Mouse (Mus musculus) forebrain, embryonic 13.5 days (tissue): ENCODE measurements around the gene Nhlrc4. TPM values are rescaled to one million over a fixed set of nuclear protein-coding genes. Genes with fewer than 3 reads are reported as not detected.

Experiments
- ATAC-seq: fragments of 200-750 bp; cut with Nextera tagmentation; 2 replicates; pipeline ENCODE4 v1.8.0; 2017
- H3K27ac ChIP-seq: fragments of 300-500 bp; sonication (generic); 2 replicates; pipeline ENCODE4 v1.5.1; 2015; ENCODE audit warnings: inconsistent platforms, mild to moderate bottlenecking, moderate library complexity
- H3K27me3 ChIP-seq: fragments of 300-500 bp; sonication (generic); 2 replicates; pipeline ENCODE4 v1.6.1; 2015; ENCODE audit warnings: mild to moderate bottlenecking, inconsistent platforms
- H3K36me3 ChIP-seq: fragments of 300-500 bp; sonication (generic); 2 replicates; pipeline ENCODE4 v1.6.1; 2015; ENCODE audit warnings: mild to moderate bottlenecking, inconsistent platforms; ENCODE audit not compliant: poor library complexity, severe bottlenecking
- H3K4me1 ChIP-seq: fragments of 300-500 bp; sonication (generic); 2 replicates; pipeline ENCODE4 v1.6.1; 2015; ENCODE audit warnings: inconsistent platforms
- H3K4me2 ChIP-seq: fragments of 300-500 bp; sonication (generic); 2 replicates; pipeline ENCODE4 v1.6.1; 2015; ENCODE audit warnings: inconsistent platforms, mild to moderate bottlenecking, moderate library complexity
- H3K4me3 ChIP-seq: fragments of 300-500 bp; sonication (generic); 2 replicates; pipeline ENCODE4 v1.5.1; 2015; ENCODE audit warnings: mild to moderate bottlenecking, inconsistent platforms
- H3K9ac ChIP-seq: fragments of 300-500 bp; sonication (generic); 2 replicates; pipeline ENCODE4 v1.6.1; 2015; ENCODE audit warnings: mild to moderate bottlenecking, inconsistent platforms
- H3K9me3 ChIP-seq: fragments of 300-500 bp; sonication (generic); replicated peaks from 2 replicates; pipeline ENCODE4 v1.6.1; 2016; ENCODE audit warnings: inconsistent platforms
- WGBS: fragments of 180-500 bp; shearing (Covaris S2); methylation state at CpG from one replicate; pipeline ENCODE4 v1.1.7; 2015; 5-methylcytosine and 5-hydroxymethylcytosine counted together
- polyA plus RNA-seq: library from polyadenylated mRNA; unstranded; fragments of >200 nt; fragmentation: Nextera tagmentation; extraction: Ambion mirVana; gene quantifications from 2 replicates; pipeline ENCODE4 v1.2.1, GENCODE M21; 2015

Gene Nhlrc4
- polyA plus RNA-seq, 1 experiment from 2014 or later: not detected

DNA sequence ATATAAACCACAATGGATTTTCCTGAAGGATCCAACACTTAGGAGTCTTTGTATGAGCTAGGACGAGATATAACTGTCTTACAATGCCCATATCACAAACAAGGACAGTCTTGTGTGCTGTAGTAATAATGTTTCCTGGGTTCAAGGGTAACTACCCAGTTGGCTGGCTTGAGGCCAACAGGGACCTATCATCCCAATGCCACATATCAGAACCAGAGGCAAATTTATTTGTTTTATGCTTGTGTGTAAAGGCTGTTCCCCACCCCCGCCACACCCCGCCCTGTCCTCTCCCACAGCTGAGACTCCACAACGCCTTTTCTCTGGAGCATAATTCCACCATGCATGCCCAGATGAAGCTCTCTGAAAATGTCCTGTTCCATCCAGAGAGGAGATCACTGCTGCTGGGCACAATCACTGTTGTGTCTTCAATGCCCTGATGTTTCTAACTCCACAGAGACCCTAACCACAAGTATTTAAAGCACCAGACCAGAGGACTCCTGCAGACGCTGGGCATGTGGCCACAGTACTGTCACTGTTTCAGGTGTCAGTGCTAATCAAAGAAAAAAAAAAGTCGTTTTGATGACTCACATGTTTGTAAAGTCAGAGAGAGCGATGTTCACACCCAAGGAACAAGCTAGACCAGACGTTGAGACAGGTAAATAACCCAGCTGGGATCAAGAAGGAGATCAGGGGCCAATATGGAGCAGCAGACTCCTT, 27.7 kb downstream of the Nhlrc4 start:
- 88% methylated on average over 8 of the region's 8 CpGs for WGBS
- no peak for ATAC-seq
- H3K27ac ChIP-seq: no peak overlapping the region
- H3K4me1 ChIP-seq: peaks cover 37% of the 10 kb centered on the region
- peaks cover 16% of the 10 kb centered on the region for H3K36me3 ChIP-seq
- H3K27me3 ChIP-seq: no peaks in the 10 kb centered on the region
- 0 out of 2 replicates have a peak overlapping the region, but pooled peaks have one; percentile 95 for H3K9ac ChIP-seq
- no peak overlapping the region for H3K4me3 ChIP-seq
- peak overlapping the region; percentile 92; the same call in 1 of the 2 replicates for H3K4me2 ChIP-seq
- no peaks in the 10 kb centered on the region for H3K9me3 ChIP-seq

DNA sequence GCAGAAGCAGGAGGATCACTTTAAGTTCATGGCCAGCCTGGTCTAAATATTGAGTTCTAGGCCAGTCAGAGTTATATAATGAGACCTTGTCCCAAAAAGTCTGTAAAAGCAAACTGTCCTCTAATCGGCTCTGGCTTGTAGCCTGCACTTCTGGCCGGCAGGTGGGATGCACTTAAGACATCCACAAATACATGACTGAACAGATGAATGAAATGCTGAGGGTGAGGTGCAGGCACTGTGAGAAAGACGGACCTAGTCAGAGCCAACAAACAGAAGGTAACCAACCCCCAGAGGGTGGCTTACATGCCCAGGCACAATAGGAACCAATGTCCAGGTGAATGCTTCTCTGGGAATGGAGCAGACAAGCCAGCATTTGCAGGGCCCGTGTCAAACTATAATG, 30.5 kb downstream of the Nhlrc4 start:
- Histone ChIP-seq H3K9me3 (no peaks in the 10 kb centered on the region), H3K27ac (no peak overlapping the region), H3K4me3 (no peak overlapping the region), H3K27me3 (no peaks in the 10 kb centered on the region), H3K4me1 (peaks cover 32% of the 10 kb centered on the region), H3K9ac (no peak overlapping the region), H3K36me3 (peaks cover 16% of the 10 kb centered on the region), H3K4me2 (no peak overlapping the region)
- 86% methylated on average over 4 of the region's 4 CpGs for WGBS
- no peak for ATAC-seq

DNA sequence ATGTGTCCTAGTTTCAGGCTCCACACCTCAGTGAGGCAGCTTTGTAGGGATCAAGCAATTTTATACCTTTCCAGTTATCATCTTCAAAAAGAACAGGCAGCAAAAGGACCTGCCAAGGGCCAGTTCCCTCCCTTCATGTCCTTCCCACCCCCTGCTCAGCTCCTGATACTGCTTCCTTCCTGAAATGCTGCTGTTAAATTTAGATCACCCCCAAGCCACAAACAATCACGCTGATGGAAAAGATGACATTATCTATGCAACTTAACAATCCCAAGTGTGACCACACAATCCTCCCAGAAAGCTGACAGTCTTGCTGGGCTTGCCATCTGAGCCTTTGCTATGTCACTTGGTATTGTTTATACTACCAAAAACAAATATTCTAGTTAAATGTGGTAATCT, 30.9 kb downstream of the Nhlrc4 start:
- H3K27me3 ChIP-seq: no peaks in the 10 kb centered on the region
- H3K4me3 ChIP-seq: no peak overlapping the region
- H3K9me3 ChIP-seq: no peaks in the 10 kb centered on the region
- H3K36me3 ChIP-seq: peaks cover 16% of the 10 kb centered on the region
- H3K9ac ChIP-seq: no peak overlapping the region
- H3K4me2 ChIP-seq: no peak overlapping the region
- no peak overlapping the region for H3K27ac ChIP-seq
- ATAC-seq: no peak
- H3K4me1 ChIP-seq: peaks cover 30% of the 10 kb centered on the region
- WGBS: 97% methylated on average over 1 of the region's 1 CpGs

DNA sequence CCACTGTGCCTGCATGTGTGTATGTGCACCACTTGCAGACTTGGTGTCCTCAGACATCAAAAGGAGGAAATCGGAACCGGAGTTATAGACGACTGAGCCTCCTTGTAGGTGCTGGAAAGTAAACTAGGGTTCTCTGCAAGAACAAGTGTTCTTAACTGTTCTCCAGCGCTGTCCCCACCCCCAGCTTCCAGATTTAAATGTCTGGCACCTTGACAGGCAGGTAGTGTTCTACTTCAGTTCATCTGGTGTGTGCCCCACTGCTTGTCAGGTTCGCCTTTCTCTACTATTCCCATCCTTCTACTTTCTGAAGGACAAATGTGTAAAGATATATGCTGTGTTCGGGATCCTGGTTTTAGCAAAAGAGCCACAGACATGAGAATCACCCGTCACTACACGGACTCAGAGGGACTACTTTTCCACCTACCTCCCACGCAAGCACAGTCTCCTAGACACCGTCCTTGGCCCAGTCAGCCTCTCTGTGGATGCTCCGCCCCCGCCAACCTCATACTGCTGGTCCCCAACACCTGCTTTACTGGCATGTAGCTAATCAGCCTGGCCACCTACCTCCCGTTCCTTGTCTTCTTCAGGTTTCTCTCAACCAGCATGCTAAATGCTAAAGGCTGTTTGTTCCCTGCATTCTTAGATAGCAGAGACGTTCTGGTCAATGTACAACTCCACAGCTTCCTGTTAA, 31.4 kb downstream of the Nhlrc4 start:
- WGBS: 92% methylated on average over 14 of the region's 14 CpGs
- no peak overlapping the region for H3K9ac ChIP-seq
- no peaks in the 10 kb centered on the region for H3K9me3 ChIP-seq
- H3K4me1 ChIP-seq: peaks cover 25% of the 10 kb centered on the region
- H3K4me2 ChIP-seq: no peak overlapping the region
- no peak overlapping the region for H3K27ac ChIP-seq
- ATAC-seq: no peak
- peaks cover 16% of the 10 kb centered on the region for H3K36me3 ChIP-seq
- no peak overlapping the region for H3K4me3 ChIP-seq
- no peaks in the 10 kb centered on the region for H3K27me3 ChIP-seq

DNA sequence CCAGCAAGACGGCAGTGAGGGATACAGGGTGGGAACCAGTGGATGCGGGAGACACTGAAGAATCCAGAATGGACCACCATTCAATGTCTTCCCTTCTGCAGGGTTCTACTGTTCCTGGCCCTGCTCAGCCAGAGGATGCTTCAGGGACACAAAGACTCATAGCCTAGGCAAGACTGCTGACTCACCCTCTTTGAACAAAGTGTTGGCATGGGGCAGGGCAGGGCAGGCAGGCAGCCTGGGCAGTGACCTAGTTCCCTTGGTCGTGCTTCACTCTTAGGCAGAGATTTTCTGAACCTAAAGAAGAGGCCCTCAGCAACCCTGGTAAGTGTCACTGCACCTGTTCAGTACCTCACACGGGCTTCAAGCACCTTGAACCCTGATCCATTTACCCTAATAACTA, 32.9 kb downstream of the Nhlrc4 start:
- peaks cover 4% of the 10 kb centered on the region; the same call in 1 of the 2 replicates for H3K36me3 ChIP-seq
- WGBS: 87% methylated on average over 4 of the region's 4 CpGs
- ATAC-seq: no peak
- no peak overlapping the region for H3K4me2 ChIP-seq
- H3K4me1 ChIP-seq: 0 out of 2 replicates have a peak, but pooled peaks cover 10% of the 10 kb centered on the region
- no peak overlapping the region for H3K27ac ChIP-seq
- H3K9me3 ChIP-seq: no peaks in the 10 kb centered on the region
- H3K9ac ChIP-seq: no peak overlapping the region
- H3K27me3 ChIP-seq: no peaks in the 10 kb centered on the region
- H3K4me3 ChIP-seq: no peak overlapping the region

DNA sequence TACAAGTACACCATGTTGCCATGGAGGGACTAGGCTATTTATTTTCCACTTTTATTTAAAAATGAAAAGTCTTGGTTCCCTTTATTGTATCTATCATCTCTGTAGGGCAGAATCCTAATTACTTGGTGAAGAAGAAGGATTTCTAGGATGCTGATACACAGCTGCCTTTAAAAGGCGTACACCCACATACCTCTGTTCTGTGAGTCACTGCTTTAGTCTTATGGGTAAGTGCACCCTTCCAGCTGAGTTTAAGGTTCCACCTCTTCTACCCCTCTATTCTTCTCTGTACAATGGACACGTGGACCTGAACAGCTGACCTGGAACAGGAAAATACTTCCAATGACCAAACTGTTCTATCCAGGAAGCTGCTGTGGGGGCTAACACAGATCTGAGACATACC, 37.1 kb downstream of the Nhlrc4 start:
- Histone ChIP-seq H3K4me1 (no peaks in the 10 kb centered on the region), H3K27me3 (no peaks in the 10 kb centered on the region), H3K27ac (no peak overlapping the region), H3K9me3 (no peaks in the 10 kb centered on the region), H3K4me3 (no peak overlapping the region), H3K36me3 (peaks cover 3% of the 10 kb centered on the region; the same call in 1 of the 2 replicates), H3K4me2 (no peak overlapping the region), H3K9ac (no peak overlapping the region)
- no peak for ATAC-seq
- WGBS: 92% methylated on average over 2 of the region's 2 CpGs

DNA sequence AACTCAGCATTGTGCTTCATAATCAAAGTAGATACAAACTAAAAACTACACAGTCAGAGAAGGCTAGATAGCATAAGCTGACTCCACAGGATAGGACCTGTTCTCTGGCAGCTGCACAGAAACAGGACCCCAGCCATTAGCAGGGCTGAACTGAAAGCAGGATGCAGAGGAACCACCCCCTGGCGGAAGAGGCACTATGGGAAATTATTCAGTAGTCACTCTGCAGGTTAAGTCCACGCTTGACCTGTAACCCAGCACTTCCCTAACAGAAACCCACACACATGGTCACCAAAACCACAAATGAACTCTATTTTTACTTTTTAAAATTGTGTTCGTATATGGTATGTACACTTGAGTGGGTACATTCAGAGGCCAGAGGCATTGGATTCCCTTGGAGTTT, 41.7 kb downstream of the Nhlrc4 start:
- Histone ChIP-seq H3K9ac (no peak overlapping the region), H3K4me3 (no peak overlapping the region), H3K4me2 (no peak overlapping the region), H3K27ac (no peak overlapping the region), H3K36me3 (peaks cover 13% of the 10 kb centered on the region; the same call in 1 of the 2 replicates), H3K9me3 (no peaks in the 10 kb centered on the region), H3K4me1 (no peaks in the 10 kb centered on the region), H3K27me3 (no peaks in the 10 kb centered on the region)
- no peak for ATAC-seq
- 84% methylated on average over 3 of the region's 3 CpGs for WGBS

DNA sequence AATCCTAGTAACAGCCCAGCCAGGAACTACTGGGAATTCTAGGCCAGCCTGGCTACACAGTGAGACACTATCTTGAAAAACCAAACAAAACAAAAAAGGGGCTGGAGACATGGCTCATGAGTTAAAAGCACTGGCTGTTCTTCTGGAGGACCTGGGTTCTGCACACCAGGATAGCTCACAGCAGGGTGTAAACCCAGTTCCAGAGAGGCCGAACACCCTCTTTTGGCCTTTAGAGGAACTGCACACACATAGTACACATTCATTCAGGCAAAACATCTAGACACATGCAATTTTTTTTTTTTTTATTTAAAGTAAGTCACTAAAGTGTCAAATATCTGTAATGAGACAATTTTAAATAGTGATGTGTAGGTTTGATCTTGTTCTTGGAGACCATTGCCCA, 44.6 kb downstream of the Nhlrc4 start:
- H3K27me3 ChIP-seq: no peaks in the 10 kb centered on the region
- 93% methylated on average over 1 of the region's 1 CpGs for WGBS
- ATAC-seq: no peak
- no peak overlapping the region for H3K27ac ChIP-seq
- no peaks in the 10 kb centered on the region for H3K9me3 ChIP-seq
- no peaks in the 10 kb centered on the region for H3K4me1 ChIP-seq
- H3K4me3 ChIP-seq: no peak overlapping the region
- H3K36me3 ChIP-seq: peaks cover 10% of the 10 kb centered on the region; the same call in 1 of the 2 replicates
- no peak overlapping the region for H3K9ac ChIP-seq
- H3K4me2 ChIP-seq: no peak overlapping the region

DNA sequence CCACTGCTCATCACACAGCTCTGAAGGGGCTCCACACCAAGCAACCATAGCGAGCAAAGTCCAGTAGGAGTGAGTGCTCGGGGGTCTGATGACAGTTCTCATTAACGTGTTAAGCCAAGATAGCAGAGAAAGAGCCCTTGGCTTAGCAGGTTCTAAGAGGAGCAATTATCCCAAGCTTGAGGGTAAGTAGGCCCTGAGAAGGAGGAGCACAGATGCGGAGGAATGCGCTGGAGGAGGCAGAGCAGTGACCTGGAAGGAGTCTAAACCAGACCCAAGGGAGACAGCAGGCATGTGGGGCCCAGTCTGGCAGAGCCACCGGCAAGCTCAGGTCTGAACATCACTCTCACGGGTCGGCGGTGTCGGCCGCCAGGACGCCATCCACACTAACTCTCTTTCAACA, 48.9 kb downstream of the Nhlrc4 start:
- Histone ChIP-seq H3K9me3 (no peaks in the 10 kb centered on the region), H3K4me2 (no peak overlapping the region), H3K27me3 (no peaks in the 10 kb centered on the region), H3K27ac (no peak overlapping the region), H3K36me3 (peaks cover 9% of the 10 kb centered on the region; the same call in 1 of the 2 replicates), H3K4me3 (no peak overlapping the region), H3K9ac (0 out of 2 replicates have a peak overlapping the region, but pooled peaks have one; percentile 21), H3K4me1 (peaks cover 6% of the 10 kb centered on the region)
- no peak for ATAC-seq
- 71% methylated on average over 12 of the region's 12 CpGs for WGBS

DNA sequence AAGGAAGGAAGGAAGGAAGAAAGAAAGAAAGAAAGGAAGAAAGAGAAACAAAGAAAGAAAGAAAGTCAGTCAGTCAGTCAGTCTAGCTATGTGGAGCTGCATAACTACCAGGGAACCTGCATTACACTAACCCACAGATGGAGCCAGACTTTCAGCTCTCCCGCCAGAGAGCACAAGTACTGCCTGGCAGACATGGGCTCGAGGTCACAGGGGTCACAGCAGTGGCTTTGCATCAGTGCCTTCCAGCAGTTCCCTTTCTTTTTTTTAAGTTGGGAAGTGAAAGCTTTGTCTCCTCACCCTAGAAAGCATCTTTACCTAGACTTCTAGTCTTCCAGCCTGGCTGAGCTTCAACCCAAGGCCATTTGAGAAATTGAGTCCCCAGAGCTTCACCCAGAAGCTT, 49.3 kb downstream of the Nhlrc4 start:
- no peak for ATAC-seq
- Histone ChIP-seq H3K36me3 (peaks cover 4% of the 10 kb centered on the region; the same call in 1 of the 2 replicates), H3K27ac (no peak overlapping the region), H3K4me1 (peaks cover 6% of the 10 kb centered on the region), H3K4me2 (no peak overlapping the region), H3K9ac (no peak overlapping the region), H3K27me3 (no peaks in the 10 kb centered on the region), H3K9me3 (no peaks in the 10 kb centered on the region), H3K4me3 (no peak overlapping the region)
- WGBS: 38% methylated on average over 2 of the region's 2 CpGs

DNA sequence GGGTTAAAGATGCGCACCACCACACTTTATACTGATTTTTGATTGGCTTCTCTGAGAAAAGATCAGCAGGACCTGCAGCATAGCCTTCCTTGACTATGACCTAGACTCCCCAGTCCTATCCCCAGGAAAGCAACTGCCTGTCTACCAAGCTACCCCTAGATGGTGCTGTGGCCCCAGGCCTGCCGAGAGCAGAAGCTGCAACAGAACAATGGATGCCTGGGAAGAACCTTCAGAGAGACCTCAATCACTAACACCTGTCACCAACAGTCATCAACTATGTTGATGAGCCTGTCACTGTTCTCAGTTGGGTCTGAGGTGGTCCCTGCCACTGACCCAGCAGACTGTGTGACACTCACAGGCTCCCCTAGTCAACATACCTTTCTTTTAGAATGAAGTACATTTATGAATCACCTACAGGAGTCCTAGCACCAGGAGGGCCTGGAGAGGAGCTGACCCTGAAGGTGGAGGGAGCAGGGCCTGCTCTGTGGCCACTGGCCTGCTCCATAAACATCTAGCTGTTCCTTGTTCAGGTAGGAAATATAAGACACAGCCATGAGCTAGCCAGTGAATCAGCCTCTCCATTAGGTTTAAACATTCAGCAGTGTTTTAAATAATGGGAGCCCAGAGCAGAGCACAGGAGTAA, 50.7 kb downstream of the Nhlrc4 start:
- WGBS: 35% methylated on average over 2 of the region's 2 CpGs
- peaks cover 6% of the 10 kb centered on the region for H3K4me1 ChIP-seq
- peak; percentile 81 for ATAC-seq
- no peak overlapping the region for H3K4me2 ChIP-seq
- peak overlapping the region; percentile 52; the same call in 1 of the 2 replicates for H3K27ac ChIP-seq
- H3K9ac ChIP-seq: peak overlapping the region; percentile 10; the same call in 1 of the 2 replicates
- H3K4me3 ChIP-seq: no peak overlapping the region
- peaks cover 8% of the 10 kb centered on the region; the same call in 1 of the 2 replicates for H3K36me3 ChIP-seq
- H3K27me3 ChIP-seq: no peaks in the 10 kb centered on the region
- no peaks in the 10 kb centered on the region for H3K9me3 ChIP-seq
